Mouse (Mus musculus): Measurements from ENCODE around the gene Zfp82. TPM values are rescaled to one million over a fixed set of nuclear protein-coding genes. Genes with fewer than 3 reads are reported as not detected.
"Not testable (repeated sequence)": the region's sequence is repeated elsewhere in the genome, so short reads cannot be mapped to it uniquely, and the experiment has no call there.

Zfp82 gene
- 1 to 10 TPM; 2.1 to 3.0 (median 2.6) TPM for total RNA-seq (2022)

DNA sequence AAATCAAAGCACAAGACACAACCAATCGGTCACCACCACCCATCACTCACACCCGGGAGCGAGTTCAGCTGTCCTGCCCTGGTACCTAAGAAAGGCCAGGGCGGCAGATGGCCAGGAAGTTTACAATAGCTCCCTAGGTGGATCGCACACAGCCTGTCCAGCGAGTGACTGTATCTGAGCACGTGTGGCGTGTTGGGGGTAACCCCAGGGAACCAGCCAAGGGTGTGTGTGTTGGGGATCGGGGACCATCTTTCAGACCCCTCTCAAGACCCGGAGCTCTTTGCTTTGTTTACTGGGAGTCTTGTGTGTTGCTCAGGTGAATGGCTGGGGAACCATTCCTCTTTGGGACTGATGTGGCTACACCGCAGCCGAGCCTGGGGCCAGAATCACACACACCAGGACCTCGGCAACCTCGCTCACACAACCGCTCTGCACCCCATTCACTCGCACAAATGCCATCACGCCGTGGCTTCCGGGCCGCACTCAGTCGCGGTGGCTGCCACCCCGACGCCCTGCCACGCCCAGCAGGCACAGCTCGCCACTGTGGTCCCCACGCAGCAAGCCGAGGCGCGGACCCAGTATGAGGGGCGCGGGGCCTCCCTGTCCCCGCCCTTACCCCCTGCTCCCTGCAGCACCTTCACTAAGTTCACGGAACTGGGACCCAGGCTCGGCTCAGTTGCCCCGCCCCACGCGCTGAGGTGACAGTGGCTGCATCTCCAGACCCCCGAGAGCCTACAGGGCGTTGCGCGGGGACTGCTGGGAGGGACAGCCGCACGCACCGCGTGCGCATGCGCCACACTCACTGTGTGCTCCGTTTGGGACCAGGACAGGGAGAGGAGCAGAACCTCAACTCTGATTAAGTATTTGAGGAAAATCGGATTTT, at the start of gene Zfp82:
TSS of gene Zfp82 (minus strand) at position 755 of the 883 bp plus-strand sequence.
- DNase-seq (ENCODE audit: low spot score): peak; percentile 82

DNA sequence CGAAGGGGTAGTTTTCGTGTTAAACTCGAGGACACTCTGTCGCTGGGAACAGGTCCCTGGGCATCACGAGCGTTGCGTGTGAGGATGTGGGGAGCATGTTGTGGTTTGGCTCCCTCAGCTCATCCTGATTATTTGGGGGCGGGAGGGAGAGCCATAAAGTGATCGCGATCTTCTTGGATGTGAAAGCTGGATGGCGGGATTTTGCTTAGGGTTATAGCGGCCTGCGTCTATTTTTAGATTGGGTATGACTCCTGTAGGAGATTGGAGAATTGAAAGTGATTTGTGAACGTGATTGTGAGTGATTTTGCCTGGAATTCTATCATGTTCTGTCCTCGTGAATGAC, 49.5 kb upstream of the Zfp82 start:
- DNase-seq (ENCODE audit: low spot score): no peak

- DNase-seq (ENCODE audit: low spot score): peak; percentile 89
Measured at GRCm38 (mm10) chr7:30121308-30122187, 48.8 kb upstream of the Zfp82 start, which contains the start of gene Zfp382. Zfp382 (plus strand) TSS chr7:30121942.

GRCm38 (mm10) chr7:30117935-30118334, 45.2 kb upstream of the Zfp82 start:
- not testable (repeated sequence) for DNase-seq (ENCODE audit: low spot score)

- no peak for DNase-seq (ENCODE audit: low spot score)
Measured at GRCm38 (mm10) chr7:30116076-30116475, 43.4 kb upstream of the Zfp82 start.

DNA sequence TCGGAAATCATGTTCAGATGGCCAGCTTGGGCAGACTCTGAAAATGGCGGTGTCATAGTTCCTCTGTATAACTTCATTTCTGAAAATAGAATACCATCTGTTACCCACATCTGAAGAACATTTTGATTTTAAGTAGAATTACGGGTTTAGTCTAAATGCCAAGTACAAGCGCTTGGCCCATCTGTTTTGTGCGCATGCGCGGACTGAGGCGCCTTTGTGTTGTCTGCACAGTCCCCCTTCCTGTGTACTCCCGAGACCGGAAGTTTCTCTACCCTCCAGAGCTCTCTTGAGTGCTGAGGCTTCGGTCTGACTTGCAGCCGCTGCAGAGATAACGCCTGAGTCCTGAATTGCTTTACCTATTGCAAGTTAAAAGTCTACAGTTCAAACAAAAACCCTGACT, 26.6 kb upstream of the Zfp82 start:
- DNase-seq (ENCODE audit: low spot score): no peak

GRCm38 (mm10) chr7:30095551-30096125, 22.9 kb upstream of the Zfp82 start:
- DNase-seq (ENCODE audit: low spot score): no peak

DNA sequence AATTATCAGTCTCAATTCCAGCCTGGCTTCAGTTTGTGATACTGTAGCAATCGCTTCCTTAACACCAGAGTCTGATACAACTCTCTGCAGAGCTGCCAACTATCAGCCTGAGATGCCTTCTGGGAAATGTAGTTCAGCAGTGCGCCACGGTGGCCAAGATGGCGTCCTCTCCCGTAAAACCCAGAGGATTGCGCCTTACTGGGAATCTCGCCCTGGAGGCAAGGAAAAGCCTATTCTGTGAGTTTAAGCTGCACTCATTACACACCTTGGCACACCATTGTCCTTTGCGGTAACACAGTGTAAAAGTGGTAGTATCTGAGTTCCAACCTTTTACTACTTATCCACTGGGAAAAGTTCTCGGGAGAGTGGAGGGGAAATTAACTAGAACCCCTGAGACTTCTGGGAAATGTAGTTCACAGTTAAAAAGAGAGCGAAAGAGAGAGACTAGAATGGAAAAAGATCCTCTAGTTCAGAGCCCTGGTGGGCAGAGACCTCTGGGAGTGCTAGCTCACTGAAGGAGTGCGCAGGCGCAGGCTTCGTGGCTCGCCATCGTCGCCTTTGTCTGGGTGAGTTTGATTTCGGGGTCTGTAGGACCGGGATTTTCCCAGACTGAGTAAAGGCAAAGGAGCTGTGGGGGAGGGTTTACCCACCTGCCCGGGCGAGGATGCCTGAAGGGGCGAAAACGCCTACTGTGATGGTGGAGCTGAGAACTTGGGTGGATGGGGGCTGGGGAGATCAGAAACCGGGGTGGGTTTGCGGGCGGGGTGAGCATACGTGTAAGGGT, 22.1 kb upstream of the Zfp82 start, which contains the start of gene Zfp260:
TSS of gene Zfp260 (plus strand) at position 132 of the 784 bp plus-strand sequence.
- peak; percentile 95 for DNase-seq (ENCODE audit: low spot score)

DNA sequence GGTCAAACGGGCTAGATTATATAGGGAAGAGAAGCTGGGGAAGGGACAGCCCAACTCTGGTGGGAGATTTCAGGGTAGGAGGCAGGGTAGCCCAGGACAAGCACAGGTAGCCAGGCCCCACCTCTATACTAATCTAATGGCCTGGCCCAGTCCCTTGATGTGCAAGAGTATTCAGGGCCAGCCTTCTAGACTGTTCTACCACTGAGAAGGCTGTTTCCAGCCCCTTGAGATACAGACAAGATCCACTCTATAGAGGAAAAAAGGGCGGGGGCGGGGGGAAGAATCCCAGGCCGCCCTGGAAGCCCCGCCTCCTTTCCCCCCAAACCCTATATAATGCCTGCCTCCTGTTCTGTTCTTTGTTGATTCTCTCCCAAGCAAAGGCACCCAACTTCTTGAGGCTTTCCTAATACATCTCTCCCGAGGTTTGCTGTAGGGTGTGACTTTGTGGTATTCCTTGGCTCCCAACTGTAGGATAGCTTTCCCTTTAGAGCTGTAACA, 21.3 kb upstream of the Zfp82 start:
- no peak for DNase-seq (ENCODE audit: low spot score)

DNA sequence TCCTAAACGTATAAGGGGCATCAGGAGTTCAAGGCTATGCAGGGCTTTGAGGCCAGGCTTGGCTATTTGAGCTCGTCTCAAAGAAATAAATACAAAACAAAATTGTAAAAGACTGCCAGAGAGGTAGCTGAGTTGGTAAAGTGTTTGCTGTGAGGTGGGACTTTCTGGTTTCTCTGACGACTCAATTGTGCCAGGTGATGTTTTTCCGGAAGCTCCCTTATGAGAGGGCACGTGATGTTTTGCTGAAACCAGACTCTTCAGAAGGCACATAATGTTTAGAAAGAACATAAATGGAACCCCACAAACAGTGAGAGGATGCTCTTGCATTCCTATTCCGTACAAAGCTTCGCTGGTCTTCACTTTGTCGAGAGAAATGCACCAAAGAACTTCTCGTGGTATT, 20.0 kb upstream of the Zfp82 start:
- no peak for DNase-seq (ENCODE audit: low spot score)

DNA sequence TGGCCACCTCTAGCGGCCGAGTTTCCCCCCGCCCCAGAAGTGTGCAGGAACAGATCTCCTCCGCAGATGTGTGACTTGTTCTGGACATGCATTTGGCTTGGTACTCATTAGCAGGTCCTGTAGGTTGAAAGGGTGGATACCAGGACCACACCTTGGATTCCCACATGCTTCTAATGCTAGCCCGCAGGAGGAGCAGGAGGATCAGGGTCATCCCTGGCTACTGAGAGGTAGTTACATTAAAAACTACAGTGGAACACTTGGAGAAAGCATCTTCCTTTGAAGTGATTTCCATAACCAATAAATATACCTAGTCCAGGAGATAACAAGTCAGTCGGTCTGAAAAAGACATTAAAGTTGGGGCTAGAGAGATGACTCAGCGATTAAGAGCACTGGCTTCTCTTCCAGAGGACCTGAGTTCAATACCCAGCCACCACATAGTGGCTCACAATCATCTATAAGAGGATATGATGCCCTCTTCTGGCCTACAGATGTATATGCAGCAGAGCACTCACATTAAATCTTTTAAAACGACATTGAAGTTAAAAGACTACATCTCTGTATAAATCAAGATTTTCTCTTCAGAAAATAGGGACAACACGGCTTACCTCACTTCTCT, 18.4 kb upstream of the Zfp82 start:
- no peak for DNase-seq (ENCODE audit: low spot score)

DNA sequence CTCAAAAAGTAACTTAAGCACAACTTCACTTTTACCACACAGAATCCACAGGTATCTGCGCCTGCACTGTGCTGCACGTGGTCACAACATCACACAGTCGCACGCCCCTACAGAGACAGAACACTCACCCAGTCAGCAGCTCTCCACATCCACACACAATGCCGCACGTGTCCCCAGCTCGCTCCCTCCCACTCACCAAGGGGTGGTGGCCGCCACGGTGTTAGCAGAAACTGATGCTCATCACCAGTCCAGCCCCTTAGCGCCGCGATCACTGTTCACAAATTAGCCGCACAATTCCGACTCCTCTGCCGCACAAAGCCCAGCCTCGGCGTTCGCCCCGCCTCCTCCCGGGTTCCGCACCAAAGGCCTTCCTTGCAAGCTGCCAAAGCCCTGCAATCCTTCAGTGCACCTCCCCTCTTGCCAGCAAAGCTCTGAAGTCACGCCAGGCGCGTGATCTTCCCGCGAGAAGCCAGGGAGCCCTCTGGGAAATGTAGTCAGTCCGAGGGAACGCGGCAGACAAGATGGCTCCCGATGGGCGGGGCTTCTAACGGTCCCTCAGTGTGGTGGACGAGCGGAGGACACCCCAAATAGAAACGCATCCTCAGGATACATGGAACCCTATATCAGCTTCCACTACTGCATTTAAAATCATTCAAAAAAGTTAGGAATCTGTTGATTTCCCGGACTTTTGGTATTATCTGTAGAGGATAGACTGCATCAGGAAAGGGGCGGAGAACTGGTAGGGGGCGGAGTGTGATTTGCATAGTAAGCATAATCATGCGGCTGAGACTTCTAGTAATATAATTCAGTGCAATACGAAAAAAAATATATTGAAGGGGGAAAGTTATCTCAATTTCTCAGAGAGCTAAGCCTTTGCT, 17.6 kb upstream of the Zfp82 start, which contains the start of the genes Gm26920 and Zfp566:
TSS of gene Gm26920 (minus strand) at position 319 of the 878 bp plus-strand sequence.
TSS of gene Zfp566 (minus strand) at position 436 of the 878 bp plus-strand sequence.
- DNase-seq (ENCODE audit: low spot score): peak; percentile 97

- no peak for DNase-seq (ENCODE audit: low spot score)
Measured at GRCm38 (mm10) chr7:30089405-30089804, 16.7 kb upstream of the Zfp82 start.

DNA sequence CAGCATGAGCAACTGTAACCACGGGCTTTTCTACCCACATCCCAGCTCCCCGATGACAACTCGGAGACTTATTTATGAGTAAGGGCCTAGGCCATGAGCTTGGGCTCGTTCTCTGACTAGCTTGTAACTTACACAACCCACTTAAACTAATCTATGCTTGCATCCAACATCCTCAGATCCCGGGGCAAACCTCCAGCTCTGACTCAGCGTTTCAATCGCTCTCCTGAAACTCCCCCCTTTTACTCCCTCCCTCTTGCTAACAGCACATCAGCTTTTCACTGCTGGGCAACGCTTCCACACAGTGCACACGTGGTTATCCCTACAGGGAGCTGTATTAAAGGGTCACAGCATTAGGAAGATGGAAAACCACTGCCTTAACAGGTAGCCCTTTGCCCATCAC, 13.8 kb upstream of the Zfp82 start:
- DNase-seq (ENCODE audit: low spot score): no peak

DNA sequence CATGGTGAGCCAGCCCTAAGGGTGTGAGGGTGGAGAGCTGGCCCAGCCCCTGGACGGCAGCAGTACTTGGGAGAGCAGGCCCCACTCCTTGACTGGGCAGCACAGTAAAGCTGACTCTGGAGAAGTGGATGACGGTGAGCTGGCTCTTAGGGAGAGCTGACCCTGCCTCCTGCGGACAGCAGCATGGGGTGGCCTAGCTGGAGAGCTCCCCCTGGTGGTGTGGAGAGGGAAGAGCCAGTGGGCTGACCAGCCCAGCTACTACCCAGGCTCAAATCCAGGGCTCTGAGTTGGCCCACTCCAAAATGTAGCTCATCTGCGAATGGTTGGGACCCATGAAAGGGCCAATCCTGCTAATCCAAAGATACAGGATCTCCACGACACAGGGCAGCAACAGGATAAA, 8.1 kb downstream of the Zfp82 start:
- DNase-seq (ENCODE audit: low spot score): no peak

DNA sequence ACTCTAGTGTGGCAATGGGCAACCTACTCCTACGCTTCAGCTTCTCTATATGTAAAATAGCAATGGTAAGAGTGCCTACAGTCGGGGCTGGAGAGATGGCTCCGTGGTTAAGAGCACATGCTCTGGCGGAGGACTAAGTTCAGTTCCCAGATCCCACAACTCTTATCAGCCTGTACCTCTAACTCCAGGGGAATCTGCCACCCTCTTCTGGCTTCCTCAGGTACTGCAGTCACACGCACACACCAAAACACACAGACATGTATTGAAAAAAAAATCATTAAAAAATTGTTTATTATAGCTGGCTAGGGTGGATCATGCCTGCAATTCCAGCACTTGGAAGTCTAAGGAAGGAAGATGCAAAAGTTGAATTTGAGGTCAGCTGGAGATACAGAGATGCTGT, 10.2 kb downstream of the Zfp82 start:
- no peak for DNase-seq (ENCODE audit: low spot score)

GRCm38 (mm10) chr7:30060341-30060740, 12.4 kb downstream of the Zfp82 start:
- no peak for DNase-seq (ENCODE audit: low spot score)

GRCm38 (mm10) chr7:30053591-30053990, 19.1 kb downstream of the Zfp82 start:
- no peak for DNase-seq (ENCODE audit: low spot score)

DNA sequence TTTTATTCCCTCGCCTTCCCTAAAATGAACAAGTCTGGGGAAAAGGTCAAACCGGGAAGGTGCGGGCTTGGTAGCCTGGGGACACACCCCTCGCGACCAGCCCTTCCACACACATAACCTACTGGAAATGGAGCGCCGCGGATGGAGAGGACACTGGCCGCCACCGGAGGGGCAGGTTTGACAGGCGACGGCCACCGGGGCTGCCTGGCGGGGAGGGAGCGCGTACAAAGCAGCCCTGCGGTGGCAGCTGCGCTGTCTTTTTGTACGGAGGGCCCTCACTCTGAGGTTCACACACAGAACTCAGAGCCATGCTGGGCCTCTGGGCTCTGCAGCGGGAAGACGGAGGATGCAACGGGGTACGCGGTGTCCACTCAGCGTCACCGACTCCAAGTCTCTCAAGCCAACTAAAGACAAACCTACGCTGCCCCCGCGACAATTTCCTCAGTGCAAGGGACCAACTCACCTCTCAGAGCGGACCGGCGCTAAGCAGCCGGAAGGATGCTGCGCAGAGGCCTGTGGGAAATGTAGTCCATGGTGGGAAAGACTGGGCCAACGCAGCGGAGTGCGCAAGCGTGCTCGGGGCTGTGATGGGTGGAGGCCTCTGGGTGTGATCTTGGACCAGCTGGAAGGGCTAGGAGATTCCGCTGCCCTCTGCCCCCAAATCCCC, 21.7 kb downstream of the Zfp82 start, which contains the start of gene Zfp14:
TSS of gene Zfp14 (minus strand) at position 499 of the 667 bp plus-strand sequence.
- DNase-seq (ENCODE audit: low spot score): peak; percentile 93

Measured in heart, adult 8-10 months (tissue).